Mouse (Mus musculus) limb, embryonic 12.5 days (tissue): ENCODE data around the gene Cd79b. TPM values are rescaled to one million over a fixed set of nuclear protein-coding genes. Genes with fewer than 3 reads are reported as not detected.

Source experiments
- ATAC-seq: fragments of 200-750 bp; cut with Nextera tagmentation; 2 replicates; pipeline ENCODE4 v1.8.0; 2017; ENCODE audit warnings: low read depth, moderate TSS enrichment; ENCODE audit not compliant: insufficient number of reproducible peaks, insufficient read depth, low FRiP score, low TSS enrichment
- H3K27ac ChIP-seq: fragments of 300-500 bp; sonication (generic); 2 replicates; pipeline ENCODE4 v1.5.1; 2016; ENCODE audit warnings: mild to moderate bottlenecking, moderate library complexity
- H3K27me3 ChIP-seq: fragments of 300-500 bp; sonication (generic); 2 replicates; pipeline ENCODE4 v1.6.1; 2016; ENCODE audit warnings: mild to moderate bottlenecking, moderate library complexity
- H3K36me3 ChIP-seq: fragments of 300-500 bp; sonication (generic); 2 replicates; pipeline ENCODE4 v1.6.1; 2016; ENCODE audit warnings: mild to moderate bottlenecking, moderate library complexity
- H3K4me1 ChIP-seq: fragments of 300-500 bp; sonication (generic); replicated peaks from 2 replicates; pipeline ENCODE4 v1.6.1; 2016
- H3K4me2 ChIP-seq: fragments of 300-500 bp; sonication (generic); 2 replicates; pipeline ENCODE4 v1.6.1; 2016; ENCODE audit warnings: mild to moderate bottlenecking, moderate library complexity
- H3K4me3 ChIP-seq: fragments of 300-500 bp; sonication (generic); replicated peaks from 2 replicates; pipeline ENCODE4 v1.5.1; 2016; ENCODE audit warnings: mild to moderate bottlenecking
- H3K9ac ChIP-seq: fragments of 300-500 bp; sonication (generic); replicated peaks from 2 replicates; pipeline ENCODE4 v1.6.1; 2016; ENCODE audit warnings: mild to moderate bottlenecking, moderate library complexity
- H3K9me3 ChIP-seq: fragments of 300-500 bp; sonication (generic); 2 replicates; pipeline ENCODE4 v1.6.1; 2016; ENCODE audit warnings: mild to moderate bottlenecking, moderate library complexity
- WGBS: fragments of 180-500 bp; shearing (Covaris S2); methylation state at CpG from one replicate; pipeline ENCODE4 v1.1.7; 2016; 5-methylcytosine and 5-hydroxymethylcytosine counted together
- polyA plus RNA-seq: library from polyadenylated mRNA; unstranded; fragments of >200 nt; fragmentation: Nextera tagmentation; extraction: Ambion mirVana; gene quantifications from 2 replicates; pipeline ENCODE4 v1.2.1, GENCODE M21; 2016

Cd79b gene
- polyA plus RNA-seq, 1 experiment from 2014 or later = 1.8 TPM

DNA sequence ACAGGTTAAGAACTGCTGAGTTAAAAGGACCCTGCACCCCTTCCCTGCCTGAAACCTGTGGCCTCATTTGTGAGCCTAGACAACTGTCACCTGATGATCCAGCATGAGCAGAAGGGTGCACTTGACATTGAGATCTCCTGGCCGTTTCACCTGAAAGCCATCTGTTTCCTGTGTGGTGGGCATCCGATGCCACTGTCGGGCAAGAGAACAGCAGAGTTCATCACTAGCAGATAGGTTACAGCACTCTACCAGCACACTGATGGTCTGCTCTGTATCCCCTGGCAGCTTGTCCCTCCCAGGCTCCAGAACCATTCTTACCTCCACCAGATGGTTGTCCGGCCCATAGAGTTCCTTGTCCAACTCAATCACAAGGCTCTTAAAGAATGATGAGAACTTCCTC is 49.0 kb downstream of the Cd79b start:
- Histone ChIP-seq H3K36me3 (peaks cover 68% of the 10 kb centered on the region), H3K4me3 (no peak overlapping the region), H3K27me3 (no peaks in the 10 kb centered on the region), H3K9ac (no peak overlapping the region), H3K27ac (no peak overlapping the region), H3K9me3 (no peaks in the 10 kb centered on the region), H3K4me2 (no peak overlapping the region), H3K4me1 (peaks cover 38% of the 10 kb centered on the region)
- 92% methylated on average over 4 of the region's 4 CpGs for WGBS
- no peak for ATAC-seq

DNA sequence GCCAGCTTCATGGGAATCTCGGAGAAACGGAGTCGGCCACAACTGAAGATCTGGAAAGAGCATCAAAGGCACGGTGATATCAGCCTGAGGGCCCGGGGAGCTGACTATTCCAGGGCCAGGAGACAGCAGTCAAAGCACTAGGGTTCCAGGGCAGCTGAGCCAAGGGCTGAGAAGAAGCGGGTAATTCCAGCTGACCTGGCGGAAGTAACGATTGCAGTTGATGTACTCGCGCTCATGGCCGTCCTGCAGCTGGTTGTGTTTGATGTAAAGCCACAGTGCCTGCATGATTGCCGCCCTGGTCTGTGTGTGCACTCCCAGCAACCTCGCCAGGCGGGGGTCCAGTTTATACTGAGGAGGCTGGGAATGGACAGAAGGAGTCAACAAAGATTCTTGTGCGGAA is 49.6 kb downstream of the Cd79b start:
- Histone ChIP-seq H3K4me2 (no peak overlapping the region), H3K27ac (no peak overlapping the region), H3K4me3 (no peak overlapping the region), H3K27me3 (no peaks in the 10 kb centered on the region), H3K9ac (no peak overlapping the region), H3K4me1 (peaks cover 32% of the 10 kb centered on the region), H3K9me3 (no peaks in the 10 kb centered on the region), H3K36me3 (peaks cover 72% of the 10 kb centered on the region)
- WGBS = 91% methylated on average over 15 of the region's 15 CpGs
- ATAC-seq = no peak

DNA sequence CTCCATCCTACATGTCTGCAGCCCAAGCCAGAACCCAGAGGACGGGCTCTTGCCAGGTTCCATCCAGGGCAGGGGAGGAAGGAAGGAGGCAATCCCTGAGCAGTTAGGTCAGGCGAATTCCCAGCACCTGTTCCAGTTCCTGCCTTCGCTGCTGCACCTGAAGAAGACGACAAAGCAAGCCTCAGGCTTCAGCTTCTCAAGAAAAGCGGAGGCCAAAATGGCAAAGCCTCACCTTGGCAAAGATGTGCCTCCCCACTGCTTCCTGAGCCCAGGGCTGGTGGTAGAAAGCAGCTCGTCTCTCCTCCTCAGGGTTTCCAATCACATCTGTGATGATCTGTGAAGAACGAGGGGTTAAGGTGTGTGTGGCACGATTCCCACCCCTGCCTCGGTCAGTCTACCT is 50.6 kb downstream of the Cd79b start:
- peaks cover 25% of the 10 kb centered on the region for H3K4me1 ChIP-seq
- no peak overlapping the region for H3K4me2 ChIP-seq
- H3K4me3 ChIP-seq = no peak overlapping the region
- H3K36me3 ChIP-seq = peaks cover 83% of the 10 kb centered on the region
- no peak overlapping the region for H3K27ac ChIP-seq
- 86% methylated on average over 9 of the region's 9 CpGs for WGBS
- no peaks in the 10 kb centered on the region for H3K9me3 ChIP-seq
- H3K9ac ChIP-seq = no peak overlapping the region
- ATAC-seq = no peak
- H3K27me3 ChIP-seq = no peaks in the 10 kb centered on the region

Other genes starting within 250 kb of the Cd79b start
- 9.0 and 10.9 TPM in 2 replicates for gene Taco1, start 248.7 kb downstream of the Cd79b start, polyA plus RNA-seq
- 27.3 and 35.1 TPM in 2 replicates for gene Map3k3, start 230.1 kb downstream of the Cd79b start, polyA plus RNA-seq
- not detected in 2 replicates for gene Gm10840, start 153.9 kb downstream of the Cd79b start, polyA plus RNA-seq
- gene Limd2, start 153.9 kb downstream of the Cd79b start, polyA plus RNA-seq = 508 and 509 TPM in 2 replicates
- 31.1 and 33.2 TPM in 2 replicates for gene Strada, start 112.6 kb downstream of the Cd79b start, polyA plus RNA-seq
- 73.9 and 78.5 TPM in 2 replicates for gene Ccdc47, start 98.4 kb downstream of the Cd79b start, polyA plus RNA-seq
- gene Ddx42, start 97.8 kb downstream of the Cd79b start, polyA plus RNA-seq = 107 and 111 TPM in 2 replicates
- 61.2 and 71.6 TPM in 2 replicates for gene Ftsj3, start 58.7 kb downstream of the Cd79b start, polyA plus RNA-seq
- gene Psmc5, start 58.6 kb downstream of the Cd79b start, polyA plus RNA-seq = 352 and 355 TPM in 2 replicates
- gene Smarcd2, start 41.8 kb downstream of the Cd79b start, polyA plus RNA-seq = 102 and 104 TPM in 2 replicates
- gene Tcam1, start 38.1 kb downstream of the Cd79b start, polyA plus RNA-seq = 0.30 and 0.37 TPM in 2 replicates
- not detected in 2 replicates for gene Gh, start 12.9 kb downstream of the Cd79b start, polyA plus RNA-seq
- gene Scn4a, start 38.5 kb upstream of the Cd79b start, polyA plus RNA-seq = 0.25 and 0.51 TPM in 2 replicates
- gene Prr29, start 50.7 kb upstream of the Cd79b start, polyA plus RNA-seq = not detected in 2 replicates
- gene Icam2, start 73.3 kb upstream of the Cd79b start, polyA plus RNA-seq = 17.8 and 27.9 TPM in 2 replicates
- 7.9 and 8.3 TPM in 2 replicates for gene Ern1, start 173.1 kb upstream of the Cd79b start, polyA plus RNA-seq